ENCODE assay signal across 13 mouse cellular contexts in genomic region chr19:38621546-38621945, GRCm38 (mm10).
DNase-seq lines count a peak whose midpoint lies in the region; ATAC-seq and TF ChIP-seq lines count a peak whose summit lies in the region.
"Had no signal": no experiment of that assay in that cellular context is flagged by ENCODE, and none has a peak within 500 bp of the region (broad histone marks: within the 10 kb centered on the region; RNA-seq: fewer than 3 reads in every experiment).

No protein-coding gene starts in this region.

- 75% methylated on average over 10 of the region's 10 CpGs for WGBS in intestine, postnatal 0 days

- peak overlapping the region; percentile 33 for H3K4me3 ChIP-seq in gastrocnemius, adult 2 months
- no peak overlapping the region for H3K4me3 ChIP-seq in intestine, postnatal 0 days (ENCODE audit: low read depth, low read length)

- no peak overlapping the region for H3K4me2 ChIP-seq in intestine, postnatal 0 days (replicated peaks; ENCODE audit: low read depth)

- no peaks in the 10 kb centered on the region for H3K36me3 ChIP-seq in intestine, postnatal 0 days (ENCODE audit: control insufficient read depth, insufficient read depth)

- H3K9me3 ChIP-seq in intestine, postnatal 0 days (ENCODE audit: control insufficient read depth), result no peaks in the 10 kb centered on the region

- peak overlapping the region; percentile 32 for H3K27ac ChIP-seq in gastrocnemius, adult 2 months
- no peak overlapping the region for H3K27ac ChIP-seq in intestine, postnatal 0 days (ENCODE audit: low read depth, low read length)

- TF ChIP-seq CTCF in gastrocnemius, adult 2 months (IDR thresholded peaks at IDR 0.05), result no peak
- no peak for TF ChIP-seq CTCF in intestine, postnatal 0 days (IDR thresholded peaks at IDR 0.05; ENCODE audit: low read depth)

- H3K9ac ChIP-seq in intestine, postnatal 0 days (ENCODE audit: low read depth, low read length), result no peak overlapping the region

- peak; percentile 48 to 73 for DNase-seq in cerebellum, postnatal 14 days
- no peak for DNase-seq in cerebellum, postnatal 36 days
- DNase-seq in left cerebral cortex, postnatal 14 days (ENCODE audit: low spot score in 2 of 2), result peak; percentile 9 to 23
- no peak for DNase-seq in left cerebral cortex, postnatal 36 days (ENCODE audit: low spot score in 2 of 2)
- peak; percentile 83 for DNase-seq in gastrocnemius, adult 2 months
- DNase-seq in heart, postnatal 4 days, result peak; percentile 68
- no peak for DNase-seq in kidney, adult 8-10 months
- DNase-seq: adrenal gland, adult 2 months; B cell, adult 2 months; cerebellum, adult 9-11 months; kidney, adult 9 months; thymus, postnatal 14 days had no signal

- ATAC-seq in intestine, postnatal 0 days, result no peak

- no peaks in the 10 kb centered on the region for H3K27me3 ChIP-seq in intestine, postnatal 0 days (replicated peaks; ENCODE audit: control insufficient read depth, insufficient read depth, low read length)

- intact Hi-C loops in left cerebral cortex, postnatal 14 days (cut with DNase I), result no loop called here
- intact Hi-C loops in left cerebral cortex, postnatal 36 days (cut with DNase I), result no loop called here
- intact Hi-C loops in gastrocnemius, adult 2 months (cut with DNase I), result no loop called here

- H3K4me1 ChIP-seq in intestine, postnatal 0 days (replicated peaks; ENCODE audit: control insufficient read depth, insufficient read depth, low read length), result no peaks in the 10 kb centered on the region; the same call in 1 of the 2 replicates

Comparison
In these comparisons a context has a peak if more than half of its experiments do, and no peak if none do; other contexts are left out.
1. DNase-seq: peak in cerebellum, postnatal 14 days (2 of 2), left cerebral cortex, postnatal 14 days (2 of 2), gastrocnemius, adult 2 months (single experiment) and heart, postnatal 4 days (single experiment); none in cerebellum, postnatal 36 days (0 of 2), left cerebral cortex, postnatal 36 days (0 of 2) and kidney, adult 8-10 months (0 of 2).